Mouse (Mus musculus) kidney, embryonic 14.5 days (tissue): ENCODE measurements around the gene Rab3c. TPM values are rescaled to one million over a fixed set of nuclear protein-coding genes. Genes with fewer than 3 reads are reported as not detected.

Experiments
- ATAC-seq: fragments of 200-750 bp; cut with Nextera tagmentation; 2 replicates; pipeline ENCODE4 v1.8.0; 2017; ENCODE audit warnings: moderate number of reproducible peaks, mild to moderate bottlenecking, moderate TSS enrichment, moderate library complexity; ENCODE audit not compliant: low FRiP score, low TSS enrichment
- H3K27ac ChIP-seq: fragments of 300-500 bp; sonication (generic); 2 replicates; pipeline ENCODE4 v1.5.1; 2014; ENCODE audit warnings: low read depth, mild to moderate bottlenecking, low read length, moderate library complexity, mixed read lengths
- H3K27me3 ChIP-seq: fragments of 300-500 bp; sonication (generic); 2 replicates; pipeline ENCODE4 v1.6.1; 2014; ENCODE audit warnings: mild to moderate bottlenecking, low read length; ENCODE audit not compliant: control insufficient read depth, insufficient read depth
- H3K36me3 ChIP-seq: fragments of 300-500 bp; sonication (generic); 2 replicates; pipeline ENCODE4 v1.6.1; 2014; ENCODE audit warnings: low read length, mixed read lengths; ENCODE audit not compliant: control insufficient read depth, insufficient read depth
- H3K4me1 ChIP-seq: fragments of 300-500 bp; sonication (generic); 2 replicates; pipeline ENCODE4 v1.6.1; 2014; ENCODE audit warnings: low read length, mixed read lengths; ENCODE audit not compliant: control insufficient read depth, insufficient read depth
- H3K4me2 ChIP-seq: fragments of 300-500 bp; sonication (generic); replicated peaks from 2 replicates; pipeline ENCODE4 v1.6.1; 2014; ENCODE audit warnings: low read depth, mild to moderate bottlenecking, low read length
- H3K4me3 ChIP-seq: fragments of 300-500 bp; sonication (generic); 2 replicates; pipeline ENCODE4 v1.5.1; 2014; ENCODE audit warnings: mild to moderate bottlenecking, low read length
- H3K9ac ChIP-seq: fragments of 300-500 bp; sonication (generic); 2 replicates; pipeline ENCODE4 v1.6.1; 2014; ENCODE audit warnings: low read depth, mild to moderate bottlenecking, low read length, moderate library complexity
- H3K9me3 ChIP-seq: fragments of 300-500 bp; sonication (generic); 2 replicates; pipeline ENCODE4 v1.6.1; 2016; ENCODE audit warnings: low read length; ENCODE audit not compliant: control insufficient read depth
- WGBS: fragments of 180-500 bp; shearing (Covaris S2); extraction: QIAGEN DNeasy Blood & Tissue Kit; methylation state at CpG from one replicate; pipeline ENCODE4 v1.1.7; 2014; 5-methylcytosine and 5-hydroxymethylcytosine counted together
- polyA plus RNA-seq: library from polyadenylated mRNA; unstranded; fragments of >200 nt; fragmentation: Nextera tagmentation; extraction: Ambion mirVana; gene quantifications from 2 replicates; pipeline ENCODE4 v1.2.1, GENCODE M21; 2014

The Rab3c gene
- polyA plus RNA-seq, 1 experiment from 2014 or later = not detected

DNA sequence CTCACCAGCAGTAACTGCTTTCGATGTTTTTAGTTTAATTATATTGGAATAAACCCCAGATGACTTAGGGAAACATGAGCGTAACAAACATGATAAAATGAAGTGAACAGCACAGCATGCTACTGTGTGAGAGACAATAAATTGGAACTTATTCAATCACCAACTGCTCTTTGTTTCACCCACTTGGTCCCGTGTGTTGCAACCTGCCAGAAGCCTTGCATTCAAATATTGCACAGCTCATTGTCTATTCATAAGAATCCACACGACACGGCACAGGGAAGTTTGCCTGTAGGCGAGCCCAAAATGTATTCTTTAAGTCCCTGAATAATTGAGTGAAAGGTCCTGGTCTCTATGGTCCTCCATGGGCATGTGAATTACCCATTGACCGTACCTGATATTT lies 61.6 kb downstream of the Rab3c start:
- Histone ChIP-seq H3K4me2 (no peak overlapping the region), H3K27me3 (no peaks in the 10 kb centered on the region), H3K27ac (no peak overlapping the region), H3K36me3 (no peaks in the 10 kb centered on the region), H3K4me3 (no peak overlapping the region), H3K4me1 (no peaks in the 10 kb centered on the region), H3K9ac (no peak overlapping the region), H3K9me3 (no peaks in the 10 kb centered on the region)
- ATAC-seq = no peak
- 91% methylated on average over 7 of the region's 7 CpGs for WGBS

DNA sequence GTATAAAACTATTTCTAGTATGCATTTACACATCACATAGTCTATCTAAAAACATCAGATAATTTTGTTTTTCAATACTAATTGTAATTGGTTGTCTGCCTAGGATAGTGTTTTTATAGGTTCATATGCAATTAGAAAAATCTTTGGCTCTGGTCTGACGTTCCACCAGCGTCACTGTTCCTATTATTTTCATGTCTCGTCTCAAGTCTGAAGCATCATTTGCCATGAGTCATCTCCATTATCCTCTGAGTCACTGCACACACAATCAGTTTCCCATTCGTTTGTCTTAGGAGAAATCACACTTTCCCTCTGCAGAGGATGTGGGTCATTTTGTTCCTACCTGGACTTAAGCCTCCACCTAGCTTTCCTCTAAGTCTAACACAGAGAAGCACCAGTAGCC lies 62.3 kb downstream of the Rab3c start:
- 84% methylated on average over 4 of the region's 4 CpGs for WGBS
- Histone ChIP-seq H3K4me3 (no peak overlapping the region), H3K4me2 (no peak overlapping the region), H3K4me1 (no peaks in the 10 kb centered on the region), H3K36me3 (no peaks in the 10 kb centered on the region), H3K27ac (no peak overlapping the region), H3K9me3 (no peaks in the 10 kb centered on the region), H3K9ac (no peak overlapping the region), H3K27me3 (no peaks in the 10 kb centered on the region)
- ATAC-seq = no peak

DNA sequence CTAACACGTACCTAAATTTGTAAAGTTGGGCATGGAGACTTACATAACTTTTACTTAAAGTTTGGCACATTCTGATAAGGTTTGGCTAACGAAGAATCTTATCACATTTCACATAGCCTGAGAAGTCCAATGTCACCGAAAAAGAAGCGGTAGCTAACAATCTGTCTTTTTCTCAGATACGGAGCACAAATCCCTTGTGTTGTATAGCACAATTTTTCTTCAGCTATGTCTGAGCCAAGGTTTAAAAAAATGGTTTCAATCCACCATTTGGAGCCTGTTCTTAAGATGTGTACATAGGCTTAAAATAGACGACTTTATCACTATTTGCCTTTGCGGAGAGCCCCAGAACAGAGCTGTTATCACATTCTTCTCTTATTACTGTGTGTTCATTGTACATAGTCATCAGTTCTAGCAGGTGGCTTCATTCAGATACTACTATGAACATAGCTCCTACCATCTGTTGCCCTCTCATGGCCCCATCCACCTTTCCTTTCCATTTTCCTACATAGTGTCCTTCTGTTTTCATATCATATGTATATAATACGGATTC lies 69.2 kb downstream of the Rab3c start:
- WGBS = 85% methylated on average over 8 of the region's 8 CpGs
- ATAC-seq = no peak
- Histone ChIP-seq H3K4me3 (no peak overlapping the region), H3K36me3 (no peaks in the 10 kb centered on the region), H3K27me3 (no peaks in the 10 kb centered on the region), H3K9me3 (no peaks in the 10 kb centered on the region), H3K27ac (no peak overlapping the region), H3K4me1 (no peaks in the 10 kb centered on the region), H3K4me2 (no peak overlapping the region), H3K9ac (no peak overlapping the region)

DNA sequence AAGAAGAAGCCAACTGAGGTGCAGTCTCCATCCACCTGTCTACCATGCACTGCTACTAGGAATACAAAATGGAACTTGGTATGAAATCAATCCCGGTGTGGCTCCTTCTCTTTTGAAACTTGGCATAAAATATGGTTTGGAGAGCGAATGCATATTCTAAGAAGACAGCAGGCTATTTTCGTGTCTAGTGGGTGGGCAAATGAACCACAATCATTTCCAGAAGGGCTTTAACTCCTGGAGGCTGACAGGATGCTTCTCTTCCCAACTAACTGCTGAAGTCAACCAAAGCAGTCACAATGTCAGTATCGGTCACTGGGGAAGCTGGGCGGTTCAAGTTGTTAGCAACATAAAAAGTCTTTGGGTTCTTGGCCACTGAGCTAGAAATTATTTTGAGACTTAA lies 81.9 kb downstream of the Rab3c start:
- Histone ChIP-seq H3K36me3 (no peaks in the 10 kb centered on the region), H3K9me3 (no peaks in the 10 kb centered on the region), H3K4me3 (no peak overlapping the region), H3K4me2 (no peak overlapping the region), H3K9ac (no peak overlapping the region), H3K4me1 (no peaks in the 10 kb centered on the region), H3K27me3 (no peaks in the 10 kb centered on the region), H3K27ac (no peak overlapping the region)
- 89% methylated on average over 5 of the region's 5 CpGs for WGBS
- ATAC-seq = no peak

DNA sequence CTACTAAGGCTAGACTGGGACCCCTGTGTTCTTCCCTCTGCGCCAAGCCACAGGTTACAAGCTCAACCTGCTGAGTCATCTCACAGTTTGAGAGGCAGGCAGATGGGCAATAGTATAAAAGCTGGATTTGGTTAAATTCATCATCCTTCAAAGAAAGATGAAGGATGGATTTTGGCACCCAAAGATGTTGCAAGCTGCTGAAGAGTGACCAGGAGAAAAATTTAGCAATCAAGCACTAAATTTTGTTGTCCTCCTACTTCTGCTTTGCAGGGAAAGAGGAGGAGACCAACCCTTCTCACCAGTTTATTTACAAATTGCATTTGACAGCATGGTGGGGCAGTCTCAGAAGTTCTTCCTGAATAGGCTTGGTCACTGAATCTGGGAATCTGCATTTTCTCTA lies 90.8 kb downstream of the Rab3c start:
- ATAC-seq = no peak
- Histone ChIP-seq H3K4me2 (no peak overlapping the region), H3K9ac (no peak overlapping the region), H3K36me3 (no peaks in the 10 kb centered on the region), H3K4me3 (no peak overlapping the region), H3K27me3 (no peaks in the 10 kb centered on the region), H3K27ac (no peak overlapping the region), H3K4me1 (no peaks in the 10 kb centered on the region), H3K9me3 (no peaks in the 10 kb centered on the region)
- WGBS = 50% methylated on average over 1 of the region's 1 CpGs

DNA sequence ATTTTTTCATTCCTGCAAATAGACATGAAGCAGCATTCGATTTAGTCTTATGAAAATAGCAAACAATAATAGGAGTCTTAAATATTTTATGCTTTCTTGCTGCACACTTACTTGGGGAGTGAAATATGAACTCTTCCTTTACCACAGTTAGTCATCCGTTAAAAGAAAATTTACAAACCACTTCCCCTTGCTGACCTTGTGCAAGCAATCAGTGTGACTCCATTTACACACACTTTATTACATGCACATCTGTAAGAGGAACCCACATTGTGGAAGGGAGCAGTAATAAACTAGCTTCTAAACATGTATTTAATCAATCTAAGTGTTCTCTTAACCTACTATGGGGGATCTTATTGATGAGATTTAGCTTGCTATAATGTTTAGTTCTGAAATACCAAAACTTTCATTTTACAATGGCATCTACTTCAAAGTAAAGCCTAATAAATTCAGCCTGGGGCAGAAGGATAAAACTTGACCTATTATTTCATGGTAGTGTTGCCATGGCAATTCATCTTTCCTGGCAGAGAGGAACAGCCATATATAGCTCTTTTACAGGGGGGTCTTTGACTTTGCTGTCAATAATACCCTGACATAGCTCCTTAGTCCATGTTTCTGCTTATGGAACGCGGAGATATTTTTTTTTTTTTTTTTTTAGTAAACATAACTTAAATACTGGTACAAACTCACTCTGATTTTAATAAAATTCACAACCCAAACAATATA lies 95.7 kb downstream of the Rab3c start:
- Histone ChIP-seq H3K4me1 (no peaks in the 10 kb centered on the region), H3K4me3 (no peak overlapping the region), H3K36me3 (no peaks in the 10 kb centered on the region), H3K27ac (no peak overlapping the region), H3K9me3 (no peaks in the 10 kb centered on the region), H3K9ac (no peak overlapping the region), H3K27me3 (no peaks in the 10 kb centered on the region), H3K4me2 (no peak overlapping the region)
- 50% methylated on average over 4 of the region's 4 CpGs for WGBS
- no peak for ATAC-seq

DNA sequence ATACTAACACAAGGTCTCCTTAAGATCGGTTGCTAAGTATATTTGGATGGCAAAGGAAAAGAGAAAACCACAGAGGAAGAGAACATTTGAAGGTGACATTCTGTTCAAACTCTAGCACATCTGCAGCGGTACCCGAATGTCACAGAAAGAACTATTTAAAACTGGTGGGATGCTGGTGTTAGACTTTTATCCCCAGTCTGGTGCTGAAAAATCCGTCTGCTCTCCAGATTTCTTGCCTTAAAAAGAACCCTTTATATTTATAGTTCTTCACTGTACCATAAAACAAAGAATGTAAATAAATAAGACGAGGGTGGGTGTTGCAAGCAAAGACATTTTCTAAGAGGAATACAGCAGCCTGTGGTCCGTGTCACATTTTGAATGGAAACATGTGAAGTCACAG lies 105.1 kb downstream of the Rab3c start:
- Histone ChIP-seq H3K27ac (no peak overlapping the region), H3K9me3 (no peaks in the 10 kb centered on the region), H3K9ac (no peak overlapping the region), H3K4me3 (no peak overlapping the region), H3K4me1 (no peaks in the 10 kb centered on the region), H3K36me3 (no peaks in the 10 kb centered on the region), H3K4me2 (no peak overlapping the region), H3K27me3 (no peaks in the 10 kb centered on the region)
- ATAC-seq = no peak
- WGBS = 65% methylated on average over 6 of the region's 6 CpGs

DNA sequence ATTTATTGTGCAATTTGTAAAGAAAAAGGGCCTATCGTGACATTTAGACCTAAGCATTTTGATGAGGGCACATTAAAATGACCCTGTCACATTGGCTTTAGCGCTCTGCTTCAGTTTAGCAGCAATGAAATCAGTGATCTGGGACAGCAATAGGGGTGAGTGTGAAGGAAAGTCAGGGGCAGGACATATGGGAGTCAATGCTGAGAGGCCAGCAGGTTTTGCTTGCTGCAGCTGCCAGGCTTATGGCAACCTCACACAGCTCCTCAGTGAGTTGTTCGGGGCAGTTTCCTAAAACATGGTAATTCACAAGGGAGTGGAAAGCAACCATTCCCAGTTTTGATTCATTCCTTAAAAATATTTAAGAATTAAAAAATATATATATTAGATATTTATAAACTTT lies 111.1 kb downstream of the Rab3c start:
- Histone ChIP-seq H3K36me3 (no peaks in the 10 kb centered on the region), H3K4me2 (no peak overlapping the region), H3K4me1 (no peaks in the 10 kb centered on the region), H3K9ac (no peak overlapping the region), H3K27me3 (no peaks in the 10 kb centered on the region), H3K27ac (no peak overlapping the region), H3K4me3 (no peak overlapping the region), H3K9me3 (no peaks in the 10 kb centered on the region)
- no peak for ATAC-seq
- 63% methylated on average over 3 of the region's 3 CpGs for WGBS

DNA sequence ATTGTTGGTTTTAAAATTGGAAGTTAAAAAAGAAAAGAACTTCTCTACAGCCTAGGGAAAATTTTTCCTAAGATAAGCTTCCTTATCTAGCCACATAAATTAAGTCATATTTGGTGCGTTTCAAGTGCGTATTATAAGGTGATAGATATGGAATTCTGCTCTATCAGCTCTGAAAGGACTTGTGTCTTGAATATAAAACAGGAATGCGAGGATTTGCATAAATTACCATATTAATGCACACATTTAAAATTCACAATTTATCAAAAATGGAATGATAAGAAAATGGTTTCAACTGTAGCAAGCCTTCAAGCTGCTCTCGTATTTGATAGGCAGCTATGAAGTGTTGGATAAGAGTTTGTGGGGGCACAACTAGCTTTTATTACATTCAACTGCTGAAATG lies 111.6 kb downstream of the Rab3c start:
- H3K27ac ChIP-seq = no peak overlapping the region
- H3K4me2 ChIP-seq = no peak overlapping the region
- no peak for ATAC-seq
- no peak overlapping the region for H3K9ac ChIP-seq
- H3K4me3 ChIP-seq = no peak overlapping the region
- H3K36me3 ChIP-seq = no peaks in the 10 kb centered on the region
- WGBS = 81% methylated on average over 4 of the region's 4 CpGs
- no peaks in the 10 kb centered on the region for H3K4me1 ChIP-seq
- H3K27me3 ChIP-seq = no peaks in the 10 kb centered on the region
- H3K9me3 ChIP-seq = no peaks in the 10 kb centered on the region
